Mouse (Mus musculus) neural tube, embryonic 15.5 days (tissue): Measurements from ENCODE around the gene Tm7sf3. TPM values are rescaled to one million over a fixed set of nuclear protein-coding genes. Genes with fewer than 3 reads are reported as not detected.

Source experiments
- ATAC-seq: fragments of 200-750 bp; cut with Nextera tagmentation; 2 replicates; pipeline ENCODE4 v1.8.0; 2017; ENCODE audit warnings: mild to moderate bottlenecking, moderate TSS enrichment, moderate library complexity; ENCODE audit not compliant: low FRiP score
- H3K27ac ChIP-seq: fragments of 300-500 bp; sonication (generic); replicated peaks from 2 replicates; pipeline ENCODE4 v1.5.1; 2015; ENCODE audit warnings: mild to moderate bottlenecking, inconsistent platforms
- H3K27me3 ChIP-seq: fragments of 300-500 bp; sonication (generic); replicated peaks from 2 replicates; pipeline ENCODE4 v1.6.1; 2015; ENCODE audit warnings: inconsistent platforms
- H3K36me3 ChIP-seq: fragments of 300-500 bp; sonication (generic); 2 replicates; pipeline ENCODE4 v1.6.1; 2015; ENCODE audit warnings: inconsistent platforms
- H3K4me1 ChIP-seq: fragments of 300-500 bp; sonication (generic); 2 replicates; pipeline ENCODE4 v1.6.1; 2015; ENCODE audit warnings: inconsistent platforms
- H3K4me2 ChIP-seq: fragments of 300-500 bp; sonication (generic); 2 replicates; pipeline ENCODE4 v1.6.1; 2015; ENCODE audit warnings: inconsistent platforms, mild to moderate bottlenecking, moderate library complexity
- H3K4me3 ChIP-seq: fragments of 300-500 bp; sonication (generic); replicated peaks from 2 replicates; pipeline ENCODE4 v1.5.1; 2015; ENCODE audit warnings: mild to moderate bottlenecking, inconsistent platforms
- H3K9ac ChIP-seq: fragments of 300-500 bp; sonication (generic); replicated peaks from 2 replicates; pipeline ENCODE4 v1.6.1; 2015; ENCODE audit warnings: mild to moderate bottlenecking, inconsistent platforms
- H3K9me3 ChIP-seq: fragments of 300-500 bp; sonication (generic); replicated peaks from 2 replicates; pipeline ENCODE4 v1.6.1; 2016; ENCODE audit warnings: inconsistent platforms
- WGBS: fragments of 180-500 bp; shearing (Covaris S2); methylation state at CpG from one replicate; pipeline ENCODE4 v1.1.7; 2015; ENCODE audit warnings: mixed read lengths; 5-methylcytosine and 5-hydroxymethylcytosine counted together
- polyA plus RNA-seq: library from polyadenylated mRNA; unstranded; fragments of >200 nt; fragmentation: Nextera tagmentation; extraction: Ambion mirVana; gene quantifications from 2 replicates; pipeline ENCODE4 v1.2.1, GENCODE M21; 2015

Tm7sf3 gene
- polyA plus RNA-seq, 1 experiment from 2014 or later = 29.3 TPM

DNA sequence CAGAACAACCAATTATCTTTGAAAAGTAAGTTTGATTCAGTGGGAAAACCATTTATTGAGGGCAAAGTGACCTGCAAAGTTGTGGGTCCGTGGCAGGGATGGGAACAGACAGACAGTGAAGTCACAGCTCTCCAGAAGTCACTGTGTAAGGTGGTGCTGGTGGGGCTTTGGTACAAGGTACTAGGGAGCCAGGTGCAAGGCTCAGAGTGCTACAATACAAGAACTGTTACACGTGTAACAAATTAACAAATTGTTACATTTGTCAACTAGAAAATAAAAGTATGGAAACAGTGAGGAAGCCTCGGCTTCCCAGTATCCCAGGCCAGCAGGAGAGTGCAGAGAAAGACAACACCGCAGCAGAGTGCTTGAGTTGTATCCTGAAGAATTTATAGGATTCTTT lies 31.1 kb upstream of the Tm7sf3 start:
- H3K36me3 ChIP-seq = no peaks in the 10 kb centered on the region
- WGBS = 85% methylated on average over 4 of the region's 4 CpGs
- no peaks in the 10 kb centered on the region for H3K4me1 ChIP-seq
- no peak overlapping the region for H3K27ac ChIP-seq
- no peak overlapping the region for H3K4me3 ChIP-seq
- no peaks in the 10 kb centered on the region for H3K27me3 ChIP-seq
- no peak overlapping the region for H3K9ac ChIP-seq
- no peak for ATAC-seq
- no peaks in the 10 kb centered on the region for H3K9me3 ChIP-seq
- no peak overlapping the region for H3K4me2 ChIP-seq

DNA sequence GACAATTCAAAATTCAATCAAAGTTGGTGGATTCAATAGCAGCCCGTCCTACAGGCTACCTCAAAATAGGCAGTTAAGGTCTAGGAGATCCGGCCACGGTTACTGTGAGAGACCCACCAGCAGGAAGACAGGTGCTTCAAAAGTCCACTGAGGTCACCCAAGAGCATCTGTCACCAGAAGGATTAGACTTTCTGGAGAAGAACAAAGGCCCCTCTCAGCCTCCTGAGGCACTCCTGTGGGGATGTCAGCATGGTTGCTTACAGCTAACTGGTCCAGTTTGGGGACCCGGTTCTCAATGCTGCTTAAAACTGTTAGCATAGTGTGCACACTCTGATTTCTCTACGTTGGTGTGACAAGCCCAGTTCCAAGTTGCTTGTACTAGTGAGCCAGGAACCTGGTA lies 29.5 kb upstream of the Tm7sf3 start:
- H3K27ac ChIP-seq = no peak overlapping the region
- ATAC-seq = no peak
- no peaks in the 10 kb centered on the region for H3K9me3 ChIP-seq
- H3K9ac ChIP-seq = no peak overlapping the region
- WGBS = 75% methylated on average over 5 of the region's 5 CpGs
- no peak overlapping the region for H3K4me2 ChIP-seq
- no peak overlapping the region for H3K4me3 ChIP-seq
- H3K36me3 ChIP-seq = no peaks in the 10 kb centered on the region
- no peaks in the 10 kb centered on the region for H3K27me3 ChIP-seq
- H3K4me1 ChIP-seq = no peaks in the 10 kb centered on the region

DNA sequence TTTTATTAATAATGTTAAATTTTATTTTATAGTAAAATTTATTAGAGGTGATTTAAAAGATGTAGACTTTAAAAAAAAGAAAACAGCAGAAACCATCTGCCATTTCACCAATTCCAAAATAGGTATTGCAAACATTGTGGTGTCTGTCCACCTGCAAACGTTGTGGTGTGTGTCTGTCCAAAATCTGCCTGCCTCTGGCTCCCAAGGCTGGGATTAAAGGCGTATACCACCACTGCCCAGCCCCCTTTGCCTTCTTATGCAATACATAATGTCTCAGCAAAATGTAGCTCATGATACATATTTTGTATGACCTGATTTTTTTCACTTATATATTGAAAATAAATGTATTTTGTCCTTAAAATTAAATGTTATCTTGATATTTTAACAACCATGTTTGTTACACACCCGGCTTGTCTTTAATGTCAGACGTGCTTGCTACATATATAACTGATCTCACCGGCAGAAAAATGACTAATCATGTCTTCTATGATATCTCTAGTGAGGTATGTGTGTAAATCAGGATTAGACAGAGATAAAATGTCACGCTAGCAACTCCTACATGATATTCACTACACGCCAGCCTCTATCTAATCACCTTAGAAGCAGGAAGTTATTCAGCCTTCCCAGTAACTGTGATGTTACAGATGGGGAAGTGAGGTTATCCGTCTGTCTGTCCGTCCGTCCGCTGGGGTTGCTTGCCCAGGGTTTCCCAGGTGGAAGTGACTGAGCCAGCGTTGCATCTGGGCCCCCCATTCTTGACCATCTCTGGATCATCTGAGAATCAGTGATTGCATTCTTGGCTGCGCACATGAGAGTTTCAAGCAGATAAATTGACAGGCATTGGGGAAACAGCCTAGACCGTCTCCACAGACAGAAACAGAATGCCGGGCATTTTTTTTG lies 28.6 kb upstream of the Tm7sf3 start:
- no peak overlapping the region for H3K27ac ChIP-seq
- H3K27me3 ChIP-seq = no peaks in the 10 kb centered on the region
- H3K4me2 ChIP-seq = no peak overlapping the region
- no peak for ATAC-seq
- WGBS = 92% methylated on average over 15 of the region's 15 CpGs
- H3K36me3 ChIP-seq = no peaks in the 10 kb centered on the region
- no peak overlapping the region for H3K4me3 ChIP-seq
- no peak overlapping the region for H3K9ac ChIP-seq
- H3K9me3 ChIP-seq = no peaks in the 10 kb centered on the region
- H3K4me1 ChIP-seq = no peaks in the 10 kb centered on the region

DNA sequence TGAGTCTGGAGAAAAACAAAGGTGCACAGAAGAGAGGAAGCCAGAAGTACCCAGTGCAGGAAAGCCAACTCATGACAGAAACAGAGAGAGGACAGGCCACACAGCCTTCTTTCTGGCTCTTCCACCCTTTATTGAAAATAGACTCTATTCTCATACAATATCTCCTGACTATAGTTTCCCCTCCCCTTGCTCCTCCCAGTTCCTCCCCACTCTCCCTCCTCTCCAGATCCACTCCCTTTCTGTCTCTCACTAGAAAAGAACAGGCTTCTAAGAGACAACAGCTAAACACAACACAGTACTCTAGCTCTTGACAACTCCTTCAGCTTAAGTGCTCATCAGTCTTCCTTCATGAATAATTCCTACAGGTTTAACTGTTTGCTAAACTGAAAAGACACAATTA lies 26.0 kb upstream of the Tm7sf3 start:
- Histone ChIP-seq H3K9ac (no peak overlapping the region), H3K27me3 (no peaks in the 10 kb centered on the region), H3K27ac (no peak overlapping the region), H3K4me1 (no peaks in the 10 kb centered on the region), H3K4me2 (no peak overlapping the region), H3K4me3 (no peak overlapping the region), H3K36me3 (no peaks in the 10 kb centered on the region), H3K9me3 (no peaks in the 10 kb centered on the region)
- ATAC-seq = no peak

DNA sequence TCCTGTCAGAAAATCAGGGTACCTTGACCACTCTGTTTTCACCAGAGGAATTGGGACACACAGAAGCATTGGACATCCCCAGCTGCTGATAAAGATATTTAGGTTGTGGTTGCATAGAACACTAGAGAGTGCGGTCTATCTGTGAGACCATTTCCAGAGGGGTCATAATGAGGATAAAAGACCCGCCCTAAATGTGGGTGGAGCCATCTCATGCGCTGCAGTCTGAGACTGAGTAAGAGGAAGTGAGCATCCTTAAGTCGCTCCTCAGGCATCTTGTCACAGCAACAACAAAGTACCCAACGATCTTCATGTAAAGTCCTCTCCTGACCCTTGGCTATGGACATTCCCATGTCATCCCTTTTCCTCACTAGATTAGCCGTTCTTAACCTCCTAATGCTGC lies 24.2 kb upstream of the Tm7sf3 start:
- WGBS = 84% methylated on average over 6 of the region's 6 CpGs
- H3K9me3 ChIP-seq = no peaks in the 10 kb centered on the region
- ATAC-seq = no peak
- H3K4me1 ChIP-seq = no peaks in the 10 kb centered on the region
- no peak overlapping the region for H3K4me3 ChIP-seq
- H3K9ac ChIP-seq = no peak overlapping the region
- no peaks in the 10 kb centered on the region for H3K36me3 ChIP-seq
- no peak overlapping the region for H3K4me2 ChIP-seq
- H3K27ac ChIP-seq = no peak overlapping the region
- H3K27me3 ChIP-seq = no peaks in the 10 kb centered on the region

DNA sequence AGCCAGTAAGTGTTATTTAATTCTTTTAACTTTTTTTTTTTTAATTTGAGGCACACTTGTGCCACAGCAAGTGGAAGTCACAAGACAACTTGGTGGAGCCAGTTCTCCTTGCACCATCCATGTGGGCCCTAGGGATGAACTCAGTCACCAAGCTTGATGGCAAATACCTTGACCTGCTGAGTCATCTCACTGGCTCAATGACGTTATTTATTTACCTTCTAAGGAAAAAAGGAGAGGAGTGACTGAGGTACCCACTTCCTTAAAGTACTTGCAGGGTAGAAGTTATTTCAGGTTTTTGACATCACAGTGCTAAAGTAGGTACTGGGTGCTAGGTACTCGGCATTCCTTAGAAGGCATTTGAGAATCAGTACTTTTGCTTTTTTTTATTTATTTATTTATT lies 22.8 kb upstream of the Tm7sf3 start:
- Histone ChIP-seq H3K4me2 (no peak overlapping the region), H3K9ac (no peak overlapping the region), H3K27me3 (no peaks in the 10 kb centered on the region), H3K27ac (no peak overlapping the region), H3K36me3 (no peaks in the 10 kb centered on the region), H3K4me1 (no peaks in the 10 kb centered on the region), H3K4me3 (no peak overlapping the region), H3K9me3 (no peaks in the 10 kb centered on the region)
- ATAC-seq = no peak
- WGBS = 91% methylated on average over 2 of the region's 2 CpGs

DNA sequence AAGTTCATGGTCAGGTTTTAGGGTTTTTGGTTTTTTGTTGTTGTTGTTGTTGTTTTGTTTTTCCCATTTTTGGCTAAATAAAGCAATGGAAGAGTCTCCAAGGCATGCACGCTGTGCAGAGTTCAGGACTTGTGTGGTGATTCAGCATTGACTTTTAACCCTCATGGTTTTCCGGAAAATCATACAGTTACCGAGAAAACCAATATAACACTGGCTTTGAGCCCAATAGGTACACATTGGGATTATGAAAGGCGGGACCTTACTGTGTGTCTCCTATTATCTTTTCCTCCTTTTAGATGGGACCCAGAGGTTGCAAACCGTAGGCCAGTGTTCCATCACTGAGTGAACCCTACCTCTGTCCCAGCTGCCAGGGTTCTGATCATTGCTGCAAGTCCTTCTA lies 22.3 kb upstream of the Tm7sf3 start:
- no peak overlapping the region for H3K9ac ChIP-seq
- no peaks in the 10 kb centered on the region for H3K36me3 ChIP-seq
- no peak for ATAC-seq
- H3K4me1 ChIP-seq = no peaks in the 10 kb centered on the region
- no peak overlapping the region for H3K4me2 ChIP-seq
- 98% methylated on average over 5 of the region's 5 CpGs for WGBS
- no peak overlapping the region for H3K4me3 ChIP-seq
- no peak overlapping the region for H3K27ac ChIP-seq
- H3K27me3 ChIP-seq = no peaks in the 10 kb centered on the region
- H3K9me3 ChIP-seq = no peaks in the 10 kb centered on the region

DNA sequence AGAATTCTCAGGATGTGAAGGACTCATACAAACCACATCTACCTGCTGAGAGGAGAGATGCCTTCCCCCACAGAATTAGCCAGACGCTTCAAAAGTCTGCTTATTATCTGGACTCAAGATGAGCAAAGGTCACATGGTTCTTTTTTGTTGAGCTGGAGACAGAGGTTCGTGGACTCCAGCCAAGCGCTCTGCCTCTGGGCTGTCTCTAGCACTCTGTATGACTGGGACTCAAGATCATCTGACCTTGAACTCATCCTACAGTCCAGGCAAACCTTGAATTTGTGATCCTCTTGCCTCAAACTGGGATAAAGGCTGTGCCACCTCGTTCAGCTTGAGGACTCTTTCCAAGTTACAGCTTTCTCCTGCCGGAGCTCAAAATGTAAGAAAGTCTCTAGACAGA lies 21.5 kb upstream of the Tm7sf3 start:
- 80% methylated on average over 5 of the region's 5 CpGs for WGBS

DNA sequence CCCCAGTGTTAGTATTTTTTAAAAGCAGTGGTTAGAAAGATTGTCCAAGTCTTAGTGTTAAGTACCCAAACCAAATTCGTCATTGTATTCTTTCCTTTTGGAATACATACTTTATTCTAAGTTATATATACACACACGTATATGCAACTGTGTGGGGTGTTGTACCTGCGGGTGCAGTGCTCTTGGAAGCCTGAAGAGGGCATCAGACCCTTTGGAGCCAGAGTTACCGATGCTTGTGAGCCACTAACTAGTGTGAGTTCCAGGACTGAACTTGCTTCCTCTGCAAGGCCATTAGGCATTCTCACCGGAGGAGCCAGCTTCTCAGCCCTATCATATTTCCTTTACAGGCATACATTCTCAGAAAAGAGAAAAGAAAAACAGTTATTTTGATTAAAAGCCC lies 20.1 kb upstream of the Tm7sf3 start:
- Histone ChIP-seq H3K36me3 (no peaks in the 10 kb centered on the region), H3K9ac (no peak overlapping the region), H3K27me3 (no peaks in the 10 kb centered on the region), H3K4me3 (no peak overlapping the region), H3K9me3 (no peaks in the 10 kb centered on the region), H3K4me1 (no peaks in the 10 kb centered on the region), H3K27ac (no peak overlapping the region), H3K4me2 (no peak overlapping the region)
- WGBS = 31% methylated on average over 5 of the region's 5 CpGs
- ATAC-seq = no peak

More for the DNA sequence above, 21.5 kb upstream of the Tm7sf3 start:
- no peak for ATAC-seq
- Histone ChIP-seq H3K36me3 (no peaks in the 10 kb centered on the region), H3K27ac (no peak overlapping the region), H3K4me1 (no peaks in the 10 kb centered on the region), H3K27me3 (no peaks in the 10 kb centered on the region), H3K4me2 (no peak overlapping the region), H3K9me3 (no peaks in the 10 kb centered on the region), H3K4me3 (no peak overlapping the region), H3K9ac (no peak overlapping the region)

DNA sequence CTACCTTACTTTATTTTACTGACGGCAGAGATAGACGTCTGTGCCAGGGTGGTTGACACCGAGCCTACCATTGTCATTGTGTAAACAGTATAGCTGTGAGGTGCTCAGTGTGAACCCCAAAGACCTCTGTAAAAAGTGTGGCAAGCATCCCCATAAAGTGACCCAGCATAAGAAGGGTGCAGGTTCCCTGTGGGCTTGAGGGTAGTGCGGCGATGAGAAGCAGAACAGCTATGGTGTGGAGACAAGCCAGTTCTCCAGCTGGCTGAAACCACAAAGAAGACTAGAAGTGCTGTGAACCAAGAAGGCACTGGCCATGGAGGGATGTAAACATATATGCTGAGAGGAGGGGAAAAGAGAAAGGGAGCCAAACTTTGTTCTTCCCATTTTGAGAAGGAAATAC lies 19.0 kb upstream of the Tm7sf3 start:
- no peak overlapping the region for H3K27ac ChIP-seq
- 85% methylated on average over 5 of the region's 5 CpGs for WGBS
- H3K9me3 ChIP-seq = no peaks in the 10 kb centered on the region
- no peak for ATAC-seq
- no peaks in the 10 kb centered on the region for H3K4me1 ChIP-seq
- no peak overlapping the region for H3K4me3 ChIP-seq
- no peak overlapping the region for H3K9ac ChIP-seq
- no peaks in the 10 kb centered on the region for H3K27me3 ChIP-seq
- H3K4me2 ChIP-seq = no peak overlapping the region
- no peaks in the 10 kb centered on the region for H3K36me3 ChIP-seq

DNA sequence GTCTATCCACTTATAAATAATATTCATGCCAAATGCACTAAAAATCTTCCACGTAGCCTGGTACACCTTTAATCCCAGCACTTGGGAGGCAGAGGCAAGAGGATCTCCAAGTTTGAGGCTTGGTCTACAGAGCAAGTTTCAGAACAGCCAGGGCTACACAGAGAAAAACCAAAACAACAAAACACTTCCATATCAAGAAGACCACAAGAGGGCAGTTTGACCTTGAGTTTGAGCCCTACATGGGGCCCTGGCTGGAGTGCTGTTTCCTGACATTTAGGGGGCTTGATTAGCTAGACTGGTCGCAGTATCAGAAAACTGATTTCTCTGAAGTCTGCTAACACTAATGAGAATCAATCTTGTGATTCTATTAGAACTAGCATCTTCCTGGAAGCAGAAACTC lies 18.0 kb upstream of the Tm7sf3 start:
- Histone ChIP-seq H3K9ac (no peak overlapping the region), H3K9me3 (no peaks in the 10 kb centered on the region), H3K4me3 (no peak overlapping the region), H3K27me3 (no peaks in the 10 kb centered on the region), H3K4me2 (no peak overlapping the region), H3K36me3 (no peaks in the 10 kb centered on the region), H3K27ac (no peak overlapping the region), H3K4me1 (no peaks in the 10 kb centered on the region)
- WGBS = 74% methylated on average over 2 of the region's 2 CpGs
- ATAC-seq = no peak

DNA sequence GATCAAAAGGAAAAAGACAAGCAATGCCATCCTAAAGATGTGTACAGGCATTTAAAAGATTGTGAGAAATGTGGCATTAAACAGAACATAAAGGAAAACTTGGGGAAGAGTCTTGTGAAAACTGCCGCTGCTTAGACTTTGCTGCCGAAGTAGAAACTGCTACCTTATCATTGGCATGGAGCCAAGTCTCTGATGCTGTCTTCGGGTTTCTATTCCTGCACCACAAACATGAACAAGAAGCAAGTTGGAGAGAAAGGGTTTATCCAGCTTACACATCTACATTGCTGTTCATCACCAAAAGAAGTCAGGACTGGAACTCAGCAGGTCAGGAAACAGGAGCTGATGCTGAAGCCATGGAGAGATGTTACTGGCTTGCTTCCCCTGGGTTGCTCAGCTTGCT lies 10.6 kb upstream of the Tm7sf3 start:
- Histone ChIP-seq H3K4me3 (no peak overlapping the region), H3K27ac (no peak overlapping the region), H3K4me2 (no peak overlapping the region), H3K36me3 (peaks cover 6% of the 10 kb centered on the region), H3K4me1 (no peaks in the 10 kb centered on the region), H3K27me3 (no peaks in the 10 kb centered on the region), H3K9ac (no peak overlapping the region), H3K9me3 (no peaks in the 10 kb centered on the region)
- no peak for ATAC-seq
- 84% methylated on average over 3 of the region's 3 CpGs for WGBS
